Mouse (Mus musculus) limb, embryonic 14.5 days (tissue): ENCODE data around the gene Gcsh. TPM values are rescaled to one million over a fixed set of nuclear protein-coding genes. Genes with fewer than 3 reads are reported as not detected.

Experiments used
- ATAC-seq: fragments of 200-750 bp; cut with Nextera tagmentation; 2 replicates; pipeline ENCODE4 v1.8.0; 2017; ENCODE audit warnings: low read depth, moderate number of reproducible peaks, moderate TSS enrichment; ENCODE audit not compliant: low FRiP score
- DNase-seq: peaks from one replicate; pipeline ENCODE4 v3.0.0-alpha.2; 2015; ENCODE audit warnings: low spot score
- H3K27ac ChIP-seq: fragments of 300-500 bp; sonication (generic); replicated peaks from 2 replicates; pipeline ENCODE4 v1.5.1; 2014; ENCODE audit warnings: low read depth, mild to moderate bottlenecking, low read length, moderate library complexity, mixed read lengths
- H3K27me3 ChIP-seq: fragments of 300-500 bp; sonication (generic); 2 replicates; pipeline ENCODE4 v1.6.1; 2014; ENCODE audit warnings: low read length, mixed read lengths; ENCODE audit not compliant: control insufficient read depth, insufficient read depth
- H3K36me3 ChIP-seq: fragments of 300-500 bp; sonication (generic); 2 replicates; pipeline ENCODE4 v1.6.1; 2014; ENCODE audit warnings: mild to moderate bottlenecking, low read length, moderate library complexity, mixed read lengths; ENCODE audit not compliant: control insufficient read depth, insufficient read depth
- H3K4me1 ChIP-seq: fragments of 300-500 bp; sonication (generic); 2 replicates; pipeline ENCODE4 v1.6.1; 2014; ENCODE audit warnings: antibody characterized with exemption, low read length, mixed read lengths; ENCODE audit not compliant: control insufficient read depth, insufficient read depth
- H3K4me2 ChIP-seq: fragments of 300-500 bp; sonication (generic); replicated peaks from 2 replicates; pipeline ENCODE4 v1.6.1; 2014; ENCODE audit warnings: low read depth, mild to moderate bottlenecking, low read length, moderate library complexity; ENCODE audit not compliant: severe bottlenecking
- H3K4me3 ChIP-seq: fragments of 300-500 bp; sonication (generic); replicated peaks from 2 replicates; pipeline ENCODE4 v1.5.1; 2014; ENCODE audit warnings: low read length
- H3K9ac ChIP-seq: fragments of 300-500 bp; sonication (generic); 2 replicates; pipeline ENCODE4 v1.6.1; 2014; ENCODE audit warnings: mild to moderate bottlenecking, low read depth, low read length, moderate library complexity; ENCODE audit not compliant: severe bottlenecking
- H3K9me3 ChIP-seq: fragments of 300-500 bp; sonication (generic); 2 replicates; pipeline ENCODE4 v1.6.1; 2016; ENCODE audit warnings: low read length; ENCODE audit not compliant: control insufficient read depth
- POLR2A ChIP-seq: fragments of 200-500 bp; IDR thresholded peaks from 2 replicates; pipeline ENCODE4 v1.8.0; 2012; ENCODE audit warnings: inconsistent platforms, mild to moderate bottlenecking, moderate library complexity, borderline replicate concordance; ENCODE audit not compliant: insufficient read depth, insufficient read length; ENCODE audit errors: extremely low read depth
- WGBS: fragments of 180-500 bp; shearing (Covaris S2); extraction: QIAGEN DNeasy Blood & Tissue Kit; methylation state at CpG from one replicate; pipeline ENCODE4 v1.1.7; 2014; 5-methylcytosine and 5-hydroxymethylcytosine counted together
- polyA plus RNA-seq, 2 experiments: library from polyadenylated mRNA; depleted of rRNA in 1 of 2; stranded (reverse) in 1 of 2; unstranded in 1 of 2; fragments of >200 nt; fragmentation: Nextera tagmentation in 1 of 2; extraction: Ambion mirVana in 1 of 2; gene quantifications; 2 replicates each; pipeline versions ENCODE4 v1.2.1 to v1.2.3; 2012 to 2014

The Gcsh gene
- polyA plus RNA-seq, 2 experiments, result 68.2 to 122 TPM

DNA sequence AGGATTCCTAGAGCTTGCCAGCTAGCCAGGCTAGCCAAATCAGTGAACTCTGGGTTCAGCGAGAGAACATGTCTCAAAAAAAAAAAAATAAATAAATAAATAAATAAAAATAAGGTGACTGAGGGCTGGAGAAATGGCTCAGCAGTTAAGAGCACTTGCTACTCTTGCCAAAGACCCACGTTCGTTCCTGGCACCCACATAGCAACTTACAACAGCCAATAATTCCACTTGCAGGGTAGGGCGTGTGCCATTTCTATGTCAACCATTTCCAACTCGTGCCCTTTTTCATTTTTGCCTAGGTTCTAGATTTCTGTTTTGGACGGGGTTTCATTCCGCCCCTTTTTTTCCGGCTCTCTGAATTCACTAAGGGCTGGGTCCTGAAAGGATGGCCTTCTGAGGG, 15.3 kb downstream of the Gcsh start:
- ATAC-seq, result no peak
- DNase-seq, result no peak
- WGBS, result 30% methylated on average over 8 of the region's 8 CpGs
- Histone ChIP-seq H3K9ac (peak overlapping the region; percentile 38), H3K27me3 (no peaks in the 10 kb centered on the region), H3K4me1 (peaks cover 10% of the 10 kb centered on the region), H3K9me3 (no peaks in the 10 kb centered on the region), H3K4me2 (peak overlapping the region; percentile 88), H3K4me3 (peak overlapping the region; percentile 80), H3K36me3 (peaks cover 6% of the 10 kb centered on the region; the same call in 1 of the 2 replicates), H3K27ac (no peak overlapping the region)
- no peak for TF ChIP-seq POLR2A

- no peak overlapping the region for H3K27ac ChIP-seq
- no peak for TF ChIP-seq POLR2A
- H3K4me1 ChIP-seq, result peaks cover 10% of the 10 kb centered on the region
- H3K9me3 ChIP-seq, result no peaks in the 10 kb centered on the region
- no peak for DNase-seq
- H3K36me3 ChIP-seq, result no peaks in the 10 kb centered on the region
- no peak overlapping the region for H3K4me2 ChIP-seq
- no peak for ATAC-seq
- H3K9ac ChIP-seq, result no peak overlapping the region
- no peak overlapping the region for H3K4me3 ChIP-seq
- 50% methylated on average over 5 of the region's 5 CpGs for WGBS
- H3K27me3 ChIP-seq, result no peaks in the 10 kb centered on the region
Observed at GRCm38 (mm10) chr8:116975606-116976005, 17.7 kb downstream of the Gcsh start.

GRCm38 (mm10) chr8:116975066-116975465, 18.3 kb downstream of the Gcsh start:
- DNase-seq (no peak), ATAC-seq (no peak)
- Histone ChIP-seq H3K27me3 (no peaks in the 10 kb centered on the region), H3K36me3 (no peaks in the 10 kb centered on the region), H3K9me3 (no peaks in the 10 kb centered on the region), H3K4me2 (no peak overlapping the region), H3K27ac (no peak overlapping the region), H3K4me3 (no peak overlapping the region), H3K4me1 (peaks cover 10% of the 10 kb centered on the region), H3K9ac (no peak overlapping the region)
- 39% methylated on average over 5 of the region's 5 CpGs for WGBS
- TF ChIP-seq POLR2A, result no peak

- Histone ChIP-seq H3K27ac (no peak overlapping the region), H3K4me2 (no peak overlapping the region), H3K27me3 (no peaks in the 10 kb centered on the region), H3K36me3 (no peaks in the 10 kb centered on the region), H3K9ac (no peak overlapping the region), H3K4me3 (no peak overlapping the region), H3K9me3 (no peaks in the 10 kb centered on the region), H3K4me1 (no peaks in the 10 kb centered on the region)
- no peak for TF ChIP-seq POLR2A
- DNase-seq, result no peak
- no peak for ATAC-seq
- 88% methylated on average over 6 of the region's 6 CpGs for WGBS
Observed at GRCm38 (mm10) chr8:116969531-116969930, 23.8 kb downstream of the Gcsh start.

DNA sequence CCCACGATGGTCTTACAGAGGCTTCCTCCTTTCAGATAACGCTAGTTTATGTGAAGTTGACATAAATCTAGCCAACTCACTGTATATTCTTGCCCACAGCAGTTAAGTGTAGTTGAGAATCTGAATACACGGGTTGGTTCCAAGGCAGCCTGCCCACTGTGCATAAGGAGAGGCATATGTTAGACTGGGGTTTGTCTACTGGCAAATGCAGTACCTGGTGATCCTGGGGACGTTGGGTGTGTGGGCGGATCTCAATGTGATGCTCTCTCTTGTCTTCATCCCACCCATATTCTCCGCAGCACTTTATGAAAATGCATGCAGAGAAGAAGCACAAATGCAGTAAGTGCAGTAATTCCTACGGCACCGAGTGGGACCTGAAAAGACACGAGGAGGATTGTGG, 38.9 kb downstream of the Gcsh start:
- H3K27me3 ChIP-seq, result no peaks in the 10 kb centered on the region
- ATAC-seq (no peak), DNase-seq (no peak)
- H3K9ac ChIP-seq, result no peak overlapping the region
- WGBS, result 92% methylated on average over 9 of the region's 9 CpGs
- no peak overlapping the region for H3K27ac ChIP-seq
- H3K9me3 ChIP-seq, result no peaks in the 10 kb centered on the region
- peaks cover 55% of the 10 kb centered on the region for H3K36me3 ChIP-seq
- no peak overlapping the region for H3K4me2 ChIP-seq
- peaks cover 6% of the 10 kb centered on the region; the same call in 1 of the 2 replicates for H3K4me1 ChIP-seq
- TF ChIP-seq POLR2A, result no peak
- H3K4me3 ChIP-seq, result no peak overlapping the region

GRCm38 (mm10) chr8:116952428-116952827, 40.9 kb downstream of the Gcsh start:
- peaks cover 6% of the 10 kb centered on the region; the same call in 1 of the 2 replicates for H3K4me1 ChIP-seq
- H3K4me3 ChIP-seq, result no peak overlapping the region
- H3K9me3 ChIP-seq, result no peaks in the 10 kb centered on the region
- ATAC-seq (no peak), DNase-seq (no peak)
- TF ChIP-seq POLR2A, result no peak
- no peaks in the 10 kb centered on the region for H3K27me3 ChIP-seq
- no peak overlapping the region for H3K4me2 ChIP-seq
- 82% methylated on average over 8 of the region's 8 CpGs for WGBS
- H3K36me3 ChIP-seq, result peaks cover 42% of the 10 kb centered on the region
- H3K9ac ChIP-seq, result no peak overlapping the region
- no peak overlapping the region for H3K27ac ChIP-seq
